29 mouse cellular contexts compared by ENCODE assay signal in the genomic region with DNA sequence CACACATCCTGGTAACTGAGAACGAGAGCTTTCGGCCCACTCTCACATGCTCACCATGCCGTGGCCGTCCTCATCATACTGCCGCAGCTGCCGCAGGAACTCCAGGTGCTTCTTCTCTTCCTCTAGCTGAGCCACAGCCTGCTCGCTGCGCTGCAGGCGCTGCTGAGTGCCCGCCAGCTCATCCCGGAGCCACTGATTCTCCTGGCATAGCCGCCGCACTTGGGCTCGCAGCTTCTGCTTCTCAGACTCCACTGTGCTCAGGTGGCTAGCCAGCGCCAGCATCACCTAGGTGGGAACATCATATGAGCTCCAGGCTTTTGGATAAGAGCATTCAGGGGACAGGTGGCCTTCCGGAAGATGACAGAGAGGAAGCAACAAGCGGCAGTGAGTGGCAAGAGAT. TPM values are rescaled to one million over a fixed set of nuclear protein-coding genes. Genes with fewer than 3 reads are reported as not detected.
"Had no signal": no experiment of that assay in that cellular context is flagged by ENCODE, and none has a peak within 500 bp of the region (broad histone marks: within the 10 kb centered on the region; RNA-seq: fewer than 3 reads in every experiment).

No protein-coding gene starts in this region.

- H3K27me3 ChIP-seq: heart, embryonic 12.5 days; hindbrain, embryonic 12.5 days; intestine, embryonic 15.5 days; limb, embryonic 12.5 days; liver, embryonic 13.5 days; liver, embryonic 15.5 days had no signal

- H3K9ac ChIP-seq: heart, embryonic 12.5 days; hindbrain, embryonic 12.5 days; hindbrain, embryonic 14.5 days; intestine, embryonic 15.5 days; limb, embryonic 12.5 days; liver, embryonic 13.5 days; liver, embryonic 15.5 days; liver, postnatal 0 days had no signal

- H3K4me3 ChIP-seq: gastrocnemius, adult 2 months; heart, embryonic 10.5 days; heart, embryonic 12.5 days; hindbrain, embryonic 10.5 days; hindbrain, embryonic 12.5 days; intestine, embryonic 15.5 days; layer of hippocampus, adult 2 months; left cerebral cortex, adult 2 months; limb, embryonic 10.5 days; limb, embryonic 12.5 days; liver, embryonic 13.5 days; liver, embryonic 15.5 days had no signal

- H3K4me2 ChIP-seq: heart, embryonic 12.5 days; hindbrain, embryonic 12.5 days; hindbrain, embryonic 14.5 days; intestine, embryonic 15.5 days; limb, embryonic 12.5 days; liver, embryonic 11.5 days; liver, embryonic 13.5 days; liver, embryonic 15.5 days had no signal

- DNase-seq: gastrocnemius, adult 2 months; gastrocnemius, postnatal 10 days; gastrocnemius, postnatal 36 days; heart, postnatal 10 days; heart, postnatal 4 days; kidney, adult 11 months; kidney, adult 2 months; kidney, adult 9 months; kidney, postnatal 10 days; kidney, postnatal 25 days; kidney, postnatal 4 days; liver; liver, embryonic 13.5 days; liver, postnatal 0 days; lung, adult 2 months had no signal

- H3K9me3 ChIP-seq: heart, embryonic 10.5 days; heart, embryonic 12.5 days; hindbrain, embryonic 10.5 days; hindbrain, embryonic 12.5 days; intestine, embryonic 15.5 days; limb, embryonic 10.5 days; limb, embryonic 12.5 days; liver, embryonic 13.5 days; liver, embryonic 15.5 days had no signal

- ATAC-seq: hindbrain, embryonic 16.5 days; inflammation-experienced regulatory T-cells, adult 6 months; intestine, embryonic 15.5 days; liver, postnatal 0 days had no signal

- H3K27ac ChIP-seq: gastrocnemius, adult 2 months; heart, embryonic 10.5 days; hindbrain, embryonic 10.5 days; hindbrain, embryonic 12.5 days; hindbrain, embryonic 14.5 days; intestine, embryonic 15.5 days; layer of hippocampus, adult 2 months; left cerebral cortex, adult 2 months; limb, embryonic 10.5 days; limb, embryonic 12.5 days; liver, embryonic 13.5 days; liver, embryonic 15.5 days had no signal

- H3K36me3 ChIP-seq: liver, embryonic 13.5 days; liver, embryonic 15.5 days had no signal

RNA-seq across cellular contexts. Expression of a gene that starts 12.8 kb away (rescaled TPM):
- polyA plus RNA-seq: inflammation-experienced regulatory T-cells, adult 6 months had no signal
